Mouse (Mus musculus): Measurements from ENCODE around the gene Ina. TPM values are rescaled to one million over a fixed set of nuclear protein-coding genes. Genes with fewer than 3 reads are reported as not detected.
"Not testable (repeated sequence)": the region's sequence is repeated elsewhere in the genome, so short reads cannot be mapped to it uniquely, and the experiment has no call there.

Gene Ina
- polyA plus RNA-seq, 1 experiment from 2014 or later = 706 TPM

GRCm38 (mm10) chr19:46976743-46977142, 37.8 kb upstream of the Ina start:
- H3K9me3 ChIP-seq = no peaks in the 10 kb centered on the region
- no peak overlapping the region for H3K9ac ChIP-seq
- H3K4me1 ChIP-seq (replicated peaks) = peaks cover 14% of the 10 kb centered on the region
- no peak overlapping the region for H3K27ac ChIP-seq
- H3K4me3 ChIP-seq = no peak overlapping the region
- H3K27me3 ChIP-seq = no peaks in the 10 kb centered on the region
- 79% methylated on average over 2 of the region's 2 CpGs for WGBS
- no peak for ATAC-seq (ENCODE audit: low FRiP score)
- no peaks in the 10 kb centered on the region for H3K36me3 ChIP-seq
- no peak overlapping the region for H3K4me2 ChIP-seq

- Histone ChIP-seq H3K4me1 (replicated peaks) (peaks cover 9% of the 10 kb centered on the region; the same call in 1 of the 2 replicates), H3K27ac (no peak overlapping the region), H3K27me3 (no peaks in the 10 kb centered on the region), H3K4me2 (no peak overlapping the region), H3K4me3 (no peak overlapping the region), H3K9me3 (no peaks in the 10 kb centered on the region), H3K36me3 (no peaks in the 10 kb centered on the region), H3K9ac (no peak overlapping the region)
- 16% methylated on average over 6 of the region's 6 CpGs for WGBS
- no peak for ATAC-seq (ENCODE audit: low FRiP score)
Measured at GRCm38 (mm10) chr19:46977460-46977859, 37.0 kb upstream of the Ina start.

GRCm38 (mm10) chr19:46978069-46978468, 36.4 kb upstream of the Ina start:
- H3K4me1 ChIP-seq (replicated peaks); H3K9ac ChIP-seq; H3K27ac ChIP-seq; H3K36me3 ChIP-seq; H3K4me2 ChIP-seq; H3K4me3 ChIP-seq; ATAC-seq (ENCODE audit: low FRiP score); H3K9me3 ChIP-seq; H3K27me3 ChIP-seq: not testable (repeated sequence)
- 99% methylated on average over 3 of the region's 3 CpGs for WGBS

GRCm38 (mm10) chr19:46978920-46979780, 35.3 kb upstream of the Ina start:
- Histone ChIP-seq H3K4me2 (no peak overlapping the region), H3K4me3 (no peak overlapping the region), H3K9me3 (no peaks in the 10 kb centered on the region), H3K27ac (no peak overlapping the region), H3K4me1 (replicated peaks) (peaks cover 4% of the 10 kb centered on the region), H3K36me3 (no peaks in the 10 kb centered on the region), H3K9ac (no peak overlapping the region), H3K27me3 (no peaks in the 10 kb centered on the region)
- ATAC-seq (ENCODE audit: low FRiP score) = no peak
- WGBS = 91% methylated on average over 17 of the region's 17 CpGs

- H3K9ac ChIP-seq = no peak overlapping the region
- H3K4me2 ChIP-seq = no peak overlapping the region
- no peaks in the 10 kb centered on the region for H3K9me3 ChIP-seq
- peaks cover 4% of the 10 kb centered on the region for H3K4me1 ChIP-seq (replicated peaks)
- ATAC-seq (ENCODE audit: low FRiP score) = no peak
- no peak overlapping the region for H3K27ac ChIP-seq
- no peaks in the 10 kb centered on the region for H3K36me3 ChIP-seq
- no peaks in the 10 kb centered on the region for H3K27me3 ChIP-seq
- H3K4me3 ChIP-seq = no peak overlapping the region
- WGBS = 74% methylated on average over 3 of the region's 3 CpGs
Measured at GRCm38 (mm10) chr19:46979781-46980105, 34.8 kb upstream of the Ina start.

GRCm38 (mm10) chr19:46981462-46981861, 33.0 kb upstream of the Ina start:
- H3K36me3 ChIP-seq = no peaks in the 10 kb centered on the region
- H3K27ac ChIP-seq = no peak overlapping the region
- H3K4me3 ChIP-seq = no peak overlapping the region
- no peaks in the 10 kb centered on the region for H3K9me3 ChIP-seq
- H3K9ac ChIP-seq = no peak overlapping the region
- peaks cover 4% of the 10 kb centered on the region for H3K4me1 ChIP-seq (replicated peaks)
- H3K4me2 ChIP-seq = no peak overlapping the region
- no peaks in the 10 kb centered on the region for H3K27me3 ChIP-seq
- ATAC-seq (ENCODE audit: low FRiP score) = no peak
- WGBS = 38% methylated on average over 6 of the region's 6 CpGs

GRCm38 (mm10) chr19:46983352-46983965, 31.0 kb upstream of the Ina start:
- no peak overlapping the region for H3K27ac ChIP-seq
- H3K4me2 ChIP-seq = no peak overlapping the region
- ATAC-seq (ENCODE audit: low FRiP score) = no peak
- 60% methylated on average over 14 of the region's 14 CpGs for WGBS
- H3K9me3 ChIP-seq = no peaks in the 10 kb centered on the region
- no peaks in the 10 kb centered on the region for H3K36me3 ChIP-seq
- H3K9ac ChIP-seq = no peak overlapping the region
- H3K27me3 ChIP-seq = no peaks in the 10 kb centered on the region
- H3K4me3 ChIP-seq = no peak overlapping the region
- peaks cover 9% of the 10 kb centered on the region for H3K4me1 ChIP-seq (replicated peaks)

GRCm38 (mm10) chr19:46983966-46984380, 30.5 kb upstream of the Ina start:
- H3K9ac ChIP-seq = no peak overlapping the region
- H3K4me2 ChIP-seq = no peak overlapping the region
- WGBS = 63% methylated on average over 11 of the region's 11 CpGs
- no peak overlapping the region for H3K4me3 ChIP-seq
- no peaks in the 10 kb centered on the region for H3K36me3 ChIP-seq
- no peaks in the 10 kb centered on the region for H3K9me3 ChIP-seq
- no peak for ATAC-seq (ENCODE audit: low FRiP score)
- H3K27me3 ChIP-seq = no peaks in the 10 kb centered on the region
- peaks cover 14% of the 10 kb centered on the region for H3K4me1 ChIP-seq (replicated peaks)
- H3K27ac ChIP-seq = no peak overlapping the region

- ATAC-seq (ENCODE audit: low FRiP score) = no peak
- WGBS = 90% methylated on average over 13 of the region's 13 CpGs
- Histone ChIP-seq H3K9me3 (no peaks in the 10 kb centered on the region), H3K4me2 (no peak overlapping the region), H3K4me1 (replicated peaks) (peaks cover 22% of the 10 kb centered on the region), H3K4me3 (no peak overlapping the region), H3K36me3 (no peaks in the 10 kb centered on the region), H3K27ac (no peak overlapping the region), H3K9ac (no peak overlapping the region), H3K27me3 (no peaks in the 10 kb centered on the region)
Measured at GRCm38 (mm10) chr19:46984726-46985622, 29.5 kb upstream of the Ina start.

GRCm38 (mm10) chr19:46987646-46988045, 26.9 kb upstream of the Ina start:
- no peaks in the 10 kb centered on the region for H3K27me3 ChIP-seq
- H3K9ac ChIP-seq = no peak overlapping the region
- 84% methylated on average over 6 of the region's 6 CpGs for WGBS
- peaks cover 26% of the 10 kb centered on the region for H3K4me1 ChIP-seq (replicated peaks)
- no peak overlapping the region for H3K4me3 ChIP-seq
- no peaks in the 10 kb centered on the region for H3K9me3 ChIP-seq
- H3K36me3 ChIP-seq = no peaks in the 10 kb centered on the region
- no peak for ATAC-seq (ENCODE audit: low FRiP score)
- H3K4me2 ChIP-seq = no peak overlapping the region
- H3K27ac ChIP-seq = no peak overlapping the region

GRCm38 (mm10) chr19:46988231-46989087, 26.0 kb upstream of the Ina start:
- Histone ChIP-seq H3K4me1 (replicated peaks) (peaks cover 26% of the 10 kb centered on the region), H3K4me3 (no peak overlapping the region), H3K9ac (no peak overlapping the region), H3K27me3 (no peaks in the 10 kb centered on the region), H3K4me2 (no peak overlapping the region), H3K9me3 (no peaks in the 10 kb centered on the region), H3K36me3 (no peaks in the 10 kb centered on the region), H3K27ac (no peak overlapping the region)
- 44% methylated on average over 16 of the region's 16 CpGs for WGBS
- ATAC-seq (ENCODE audit: low FRiP score) = no peak
